Mouse (Mus musculus) kidney, postnatal 36 days (tissue): ENCODE measurements around the gene Fcgr2b.

Experiments
- DNase-seq, 2 experiments: peaks; one replicate each; pipeline ENCODE4 v3.0.0; 2021 to 2022; ENCODE audit warnings: mixed read lengths in 2 of 2

Gene Fcgr2b

GRCm38 (mm10) chr1:170919308-170919707, 57.0 kb downstream of the Fcgr2b start:
- no peak for DNase-seq

GRCm38 (mm10) chr1:170915657-170916056, 60.7 kb downstream of the Fcgr2b start:
- no peak for DNase-seq

GRCm38 (mm10) chr1:170912891-170913615, 63.3 kb downstream of the Fcgr2b start, which contains the start of gene Fcrlb:
Gene Fcrlb (minus strand): TSS chr1:170912941.
- no peak for DNase-seq

GRCm38 (mm10) chr1:170911907-170912660, 64.3 kb downstream of the Fcgr2b start:
- no peak for DNase-seq
